Mouse (Mus musculus) Patski (cell line): ENCODE results near the gene Nexmif. TPM values are rescaled to one million over a fixed set of nuclear protein-coding genes. Genes with fewer than 3 reads are reported as not detected.
"Not testable (repeated sequence)": the region's sequence is repeated elsewhere in the genome, so short reads cannot be mapped to it uniquely, and the experiment has no call there.

Experiments used
- ATAC-seq: fragments of 100-300 bp; one replicate; pipeline ENCODE4 v1.8.0; 2021
- CTCF ChIA-PET: fragments of 350-600 bp; sonication (Branson Sonifier 250); formaldehyde crosslinking; loops from one replicate; lab custom pipeline; 2022; ENCODE audit warnings: inconsistent platforms; lab: Charles Lee
- POLR2A ChIA-PET: fragments of 350-600 bp; sonication (Branson Sonifier 250); formaldehyde crosslinking; loops from one replicate; lab custom pipeline; 2022; ENCODE audit warnings: antibody characterized with exemption, inconsistent platforms; lab: Charles Lee
- DNase-seq: peaks from one replicate; pipeline ENCODE4 v3.0.0-alpha.2; 2011; ENCODE audit warnings: low read depth, low spot score
- H3K27me3 ChIP-seq: fragments of 371-371 bp; one replicate; pipeline ENCODE4 v1.5.1; 2021
- CTCF ChIP-seq: fragments of 100-300 bp; IDR thresholded peaks from one replicate; pipeline ENCODE4 v1.5.1; 2021
- in situ Hi-C: fragments of 300-500 bp; cut with MboI; formaldehyde crosslinking; loops from 3 replicates; pipeline ENCODE4 v1.11.1; 2018; ENCODE audit warnings: low pct_unique_long_range_greater_than_20kb, mixed read lengths
- polyA plus RNA-seq: library from polyadenylated mRNA; unstranded; gene quantifications from one replicate; pipeline ENCODE4 v1.2.3, GENCODE M21; 2021

Gene Nexmif
- polyA plus RNA-seq = not detected

DNA sequence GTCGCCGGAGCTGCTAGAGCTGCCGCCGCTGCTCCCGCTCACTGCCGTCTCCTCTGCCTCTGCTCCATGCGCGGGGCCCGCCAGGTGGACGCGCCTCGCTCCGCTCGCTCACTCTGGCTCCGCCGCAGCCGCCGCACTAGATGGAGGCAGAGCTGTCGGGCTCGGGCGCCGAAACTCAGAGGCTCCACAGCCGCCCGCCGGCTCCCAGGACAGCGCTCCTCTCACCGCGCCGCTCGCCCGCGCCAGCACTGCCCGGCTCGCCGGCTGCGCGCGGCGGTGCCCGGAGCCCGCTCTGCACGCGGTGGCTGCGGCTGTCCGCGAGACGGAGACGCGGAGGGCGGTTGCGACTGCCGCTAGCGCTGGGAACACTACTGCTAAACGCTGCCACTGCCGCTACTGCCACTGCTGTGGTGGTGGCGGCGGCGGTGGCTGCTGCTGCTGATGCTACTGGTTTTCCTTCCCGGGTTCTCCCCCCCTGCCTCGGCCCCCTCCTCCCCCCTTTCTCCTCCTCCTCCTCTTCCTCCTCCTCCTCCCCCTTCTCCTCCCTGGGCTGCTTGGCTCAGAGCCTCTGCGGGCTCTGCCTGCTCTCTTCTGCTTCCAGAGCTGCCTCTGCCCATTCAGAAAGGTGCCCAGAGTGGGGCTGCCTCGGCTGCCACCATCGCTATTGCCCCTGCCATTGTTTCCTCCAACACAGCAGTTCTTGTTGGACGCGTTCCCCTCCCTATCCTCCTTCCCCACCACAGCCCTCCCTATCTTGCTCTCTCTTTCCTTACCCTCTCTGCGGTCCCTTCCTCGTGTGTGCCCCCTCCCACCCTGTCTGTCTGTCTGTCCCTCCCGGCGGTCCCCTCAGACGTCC is at the start of gene Nexmif:
Gene Nexmif (minus strand): TSS at position 450 of the 856 bp plus-strand sequence.
- ATAC-seq (peak; percentile 40), DNase-seq (no peak)
- peaks cover 58% of the 10 kb centered on the region for H3K27me3 ChIP-seq
- no peak for TF ChIP-seq CTCF
- POLR2A ChIA-PET = interaction anchor here (0.6 kb wide), 1 partner anchor 191 kb away, joined by 3 read pairs; no protein-coding TSS in a partner anchor
- CTCF ChIA-PET = no interaction called here
- in situ Hi-C loops = no loop called here

DNA sequence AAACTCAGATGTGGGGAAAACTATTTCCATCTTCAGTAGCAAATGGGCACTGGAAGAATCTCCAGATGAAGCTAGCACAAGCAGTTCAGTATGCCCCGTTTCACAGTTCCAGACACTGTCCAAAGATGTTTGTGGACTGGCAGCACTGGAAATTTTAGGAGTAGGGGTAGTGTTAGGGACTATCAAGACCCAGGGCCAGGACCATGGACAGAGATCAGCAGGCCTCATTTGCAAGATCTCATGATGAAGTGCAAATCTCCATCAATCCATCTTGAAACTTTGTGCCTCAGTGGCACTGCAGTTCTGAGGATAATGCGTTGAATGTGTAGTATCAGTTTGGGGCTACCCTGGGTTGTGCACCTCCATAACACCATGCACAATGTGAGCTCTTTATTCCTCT is 7.7 kb upstream of the Nexmif start:
- POLR2A ChIA-PET = no interaction called here
- H3K27me3 ChIP-seq = peaks cover 52% of the 10 kb centered on the region
- DNase-seq (no peak), ATAC-seq (no peak)
- TF ChIP-seq CTCF = no peak
- CTCF ChIA-PET = interaction anchor here (1.4 kb wide), 1 partner anchor 9 kb away, joined by 3 read pairs; no protein-coding TSS in a partner anchor
- in situ Hi-C loops = no loop called here

DNA sequence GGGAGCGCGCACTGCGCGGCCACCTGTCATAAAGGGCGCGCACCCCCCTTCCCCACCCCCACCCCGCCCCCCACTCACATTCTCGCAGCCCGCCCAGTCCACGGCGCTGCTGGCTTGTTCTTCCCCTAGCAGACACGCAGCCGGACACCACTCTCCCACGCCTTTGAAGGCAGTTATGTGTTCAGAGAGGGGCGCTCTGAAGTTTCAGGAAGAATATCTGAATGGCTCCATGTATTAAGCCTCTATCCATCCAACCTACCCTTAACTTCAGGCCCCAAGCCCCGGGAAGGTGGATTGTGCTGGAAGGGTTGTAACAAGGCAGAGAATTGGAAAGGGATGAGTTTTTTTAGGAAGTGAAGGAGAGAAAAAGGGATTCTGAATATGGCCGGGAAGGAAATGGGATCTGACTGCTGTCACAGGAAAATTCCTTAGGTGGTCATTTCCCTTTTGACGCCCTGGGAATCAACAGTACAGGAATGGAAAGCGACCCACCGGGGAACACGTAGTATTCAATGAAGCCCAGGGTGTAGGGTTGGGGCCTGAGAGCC is 681 bp upstream of the Nexmif start:
- DNase-seq (no peak), ATAC-seq (no peak)
- POLR2A ChIA-PET = no interaction called here
- H3K27me3 ChIP-seq = peaks cover 58% of the 10 kb centered on the region
- no peak for TF ChIP-seq CTCF
- in situ Hi-C loops = no loop called here
- CTCF ChIA-PET = no interaction called here

DNA sequence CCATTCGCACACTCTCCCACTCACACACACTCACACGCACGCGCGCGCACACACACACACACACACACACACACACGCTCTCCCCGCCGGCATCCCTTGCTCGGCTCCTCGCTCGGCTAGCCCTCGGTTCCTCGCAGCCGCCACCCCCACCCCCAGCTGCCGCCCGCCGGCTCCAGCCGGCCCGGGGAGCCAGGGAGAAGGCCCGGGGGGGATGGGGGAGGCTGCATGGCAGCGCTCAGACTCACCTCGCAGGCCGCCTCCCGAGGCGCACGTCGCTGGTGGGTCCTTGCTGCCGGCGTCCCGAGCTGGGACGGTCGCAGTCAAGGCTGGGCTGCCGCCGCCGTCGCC is 623 bp downstream of the Nexmif start:
- in situ Hi-C loops = no loop called here
- POLR2A ChIA-PET = interaction anchor here (0.6 kb wide), 1 partner anchor 192 kb away, joined by 3 read pairs; no protein-coding TSS in a partner anchor
- peaks cover 58% of the 10 kb centered on the region for H3K27me3 ChIP-seq
- ATAC-seq (no peak), DNase-seq (no peak)
- CTCF ChIA-PET = no interaction called here
- TF ChIP-seq CTCF = no peak

DNA sequence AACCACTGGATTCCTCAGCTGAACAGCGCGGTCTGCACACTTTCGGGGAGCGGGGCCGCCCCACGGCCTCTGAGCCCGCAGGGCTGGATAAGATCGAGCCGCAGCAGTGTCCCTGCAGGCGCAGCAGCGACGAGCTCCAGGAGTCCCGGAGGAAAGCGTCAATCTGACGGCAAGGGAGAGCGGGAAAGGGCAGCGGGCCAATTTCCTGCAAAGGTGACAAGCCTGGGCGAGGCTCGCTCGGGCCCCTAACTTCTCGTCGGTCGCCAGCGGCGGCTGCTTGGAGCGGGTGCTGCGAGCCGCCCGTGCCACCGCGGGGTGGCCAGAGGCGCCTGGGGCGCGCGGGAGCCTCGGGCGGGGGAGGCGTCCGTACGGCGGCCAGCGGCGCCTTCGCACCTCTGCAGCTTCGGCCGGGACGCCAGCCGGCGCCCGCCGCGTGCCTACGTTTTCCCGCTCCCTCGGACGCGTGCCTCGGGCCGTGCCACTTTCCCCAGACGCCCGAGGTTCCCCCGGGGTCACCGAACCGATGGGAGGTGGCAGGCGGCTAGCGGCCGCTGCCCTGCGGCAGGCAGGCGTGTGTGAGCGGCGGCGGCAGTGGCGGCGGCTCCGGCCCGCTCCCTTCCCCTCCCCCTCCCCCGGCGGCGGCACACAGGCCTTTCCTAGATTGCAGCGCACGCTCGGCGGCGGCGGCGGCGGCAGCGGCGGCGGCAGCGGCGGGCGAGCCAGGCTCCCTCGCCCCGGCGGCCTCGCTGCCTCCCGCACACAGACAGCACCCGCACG is 1.2 kb downstream of the Nexmif start:
- no peak for DNase-seq
- ChIA-PET POLR2A (interaction anchor here (0.6 kb wide), 1 partner anchor 210 kb away, joined by 7 read pairs; no protein-coding TSS in a partner anchor), CTCF (no interaction called here)
- TF ChIP-seq CTCF = no peak
- peak; percentile 17 for ATAC-seq
- peaks cover 62% of the 10 kb centered on the region for H3K27me3 ChIP-seq
- in situ Hi-C loops = no loop called here

DNA sequence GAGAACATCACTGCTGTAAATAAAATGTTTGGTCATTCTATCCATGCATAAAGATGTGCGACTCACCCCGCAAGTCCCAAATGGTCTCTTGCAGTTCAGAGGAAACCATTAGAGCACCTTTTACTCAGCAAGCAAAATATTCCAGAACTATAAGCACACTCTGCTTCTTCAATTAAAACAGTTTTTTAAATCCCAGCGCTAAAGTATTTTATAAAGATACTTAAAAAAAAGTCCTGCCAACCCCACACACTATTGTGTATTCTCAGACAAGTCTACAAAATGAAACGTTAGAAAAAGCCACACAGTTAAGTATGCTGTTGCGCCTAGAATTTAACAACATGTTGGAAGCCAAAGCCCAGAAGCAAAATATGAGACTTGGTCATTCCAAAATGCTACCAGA is 1.9 kb downstream of the Nexmif start:
- ATAC-seq = no peak
- no peak for TF ChIP-seq CTCF

DNA sequence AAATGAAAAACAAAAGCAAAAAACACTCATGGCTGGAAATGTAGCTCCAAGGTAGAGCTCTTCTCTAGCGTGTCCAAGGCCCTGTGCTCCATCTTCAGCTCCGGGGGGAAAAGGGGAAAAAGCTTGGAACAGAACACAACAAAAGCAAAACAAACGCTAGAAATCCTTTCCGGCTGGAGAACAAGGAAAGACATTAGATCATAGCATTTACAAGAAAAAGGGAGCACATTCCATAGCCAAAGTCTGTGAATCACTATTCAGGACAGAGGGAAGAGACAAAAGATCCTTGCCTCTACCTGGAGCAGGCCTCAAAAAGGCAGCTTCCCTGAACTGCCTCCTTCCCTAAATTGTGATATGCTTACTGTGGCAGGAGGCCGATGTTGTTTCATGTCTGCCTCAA is 4.4 kb downstream of the Nexmif start:
- peaks cover 61% of the 10 kb centered on the region for H3K27me3 ChIP-seq
- ATAC-seq = no peak

More for the DNA sequence above, 1.9 kb downstream of the Nexmif start:
- in situ Hi-C loops = no loop called here
- peaks cover 63% of the 10 kb centered on the region for H3K27me3 ChIP-seq
- POLR2A ChIA-PET = interaction anchor here (0.6 kb wide), 1 partner anchor 211 kb away, joined by 7 read pairs; no protein-coding TSS in a partner anchor
- DNase-seq = no peak
- CTCF ChIA-PET = no interaction called here

DNA sequence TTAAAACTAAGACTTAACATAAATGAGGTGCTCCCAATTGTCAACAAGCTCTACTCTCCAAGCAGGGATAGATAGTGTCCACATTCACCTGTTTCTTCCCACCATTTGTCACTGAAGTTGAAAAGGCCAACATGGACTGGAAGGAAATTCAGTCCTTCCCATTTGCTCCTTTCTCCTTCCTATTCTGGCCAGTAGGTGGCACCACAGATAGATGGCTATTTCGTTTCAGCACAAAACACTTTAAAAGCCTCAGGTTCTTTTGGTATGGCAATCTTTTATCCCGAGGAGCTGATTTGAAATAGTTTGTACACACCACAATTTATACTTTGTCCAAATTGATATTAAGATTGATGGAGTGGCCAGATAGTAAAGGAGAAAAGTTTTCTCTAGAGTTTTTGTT is 21.7 kb downstream of the Nexmif start:
- DNase-seq (no peak), ATAC-seq (no peak)
- ChIA-PET POLR2A (interaction anchor here (0.6 kb wide), 1 partner anchor 146 kb away, joined by 6 read pairs; no protein-coding TSS in a partner anchor), CTCF (interaction anchor here (0.7 to 1.4 kb wide), 5 partner anchors 9 to 860 kb away, joined by 3 to 5 read pairs (median 4); no protein-coding TSS in a partner anchor)
- peak; percentile 78 for TF ChIP-seq CTCF
- in situ Hi-C loops = loop anchor here (10.0 kb wide), 1 partner anchor 566 kb away; no protein-coding TSS in a partner anchor
- H3K27me3 ChIP-seq = peaks cover 56% of the 10 kb centered on the region

More for the DNA sequence above, 4.4 kb downstream of the Nexmif start:
- no peak for DNase-seq
- in situ Hi-C loops = no loop called here
- TF ChIP-seq CTCF = no peak
- CTCF ChIA-PET = interaction anchor here (0.7 kb wide), 1 partner anchor 17 kb away, joined by 3 read pairs; no protein-coding TSS in a partner anchor
- POLR2A ChIA-PET = no interaction called here

DNA sequence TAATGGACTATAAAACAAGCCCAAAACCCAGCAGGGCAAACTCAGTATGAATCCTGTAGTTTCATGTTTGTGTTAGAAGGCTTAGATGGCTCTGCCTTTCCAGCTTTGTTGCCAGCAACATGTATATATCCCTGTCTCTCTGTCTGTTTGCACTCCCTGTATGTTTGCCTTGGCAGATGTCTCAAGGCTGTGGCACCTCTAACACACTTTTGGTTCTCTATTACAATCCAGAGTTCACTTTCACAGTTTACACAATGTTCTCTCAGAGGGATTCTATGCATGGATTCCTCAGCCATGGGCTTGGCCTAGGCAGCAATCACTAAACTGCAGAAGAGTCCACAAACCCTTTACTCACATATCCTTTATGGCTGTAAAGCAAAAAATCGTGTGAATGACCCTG is 50.9 kb downstream of the Nexmif start:
- POLR2A ChIA-PET = no interaction called here
- in situ Hi-C loops = no loop called here

DNA sequence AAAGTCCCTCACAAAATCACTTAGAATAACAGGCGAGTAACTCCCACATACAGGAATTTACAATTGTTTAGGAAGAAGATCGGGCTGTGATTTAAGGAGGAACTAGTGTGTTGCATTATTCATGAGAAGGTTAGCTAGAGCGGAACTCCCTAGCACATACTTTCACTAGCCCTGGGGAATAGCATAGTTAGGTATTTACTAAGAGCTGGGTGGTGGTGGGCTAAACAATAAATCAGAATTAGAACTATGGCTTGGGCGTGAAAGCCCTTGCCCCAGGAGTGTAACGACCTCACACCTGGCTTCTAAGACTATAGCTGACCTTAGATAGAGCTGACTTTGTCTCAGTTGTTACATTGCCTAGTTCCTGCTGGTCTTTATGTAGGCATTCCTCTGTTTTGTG is 85.7 kb downstream of the Nexmif start:
- in situ Hi-C loops, POLR2A ChIA-PET, ATAC-seq, DNase-seq, CTCF ChIA-PET: not testable (repeated sequence)
- H3K27me3 ChIP-seq = peaks cover 59% of the 10 kb centered on the region

More for the DNA sequence above, 50.9 kb downstream of the Nexmif start:
- ATAC-seq (no peak), DNase-seq (no peak)
- CTCF ChIA-PET = no interaction called here
- TF ChIP-seq CTCF = no peak
- peaks cover 80% of the 10 kb centered on the region for H3K27me3 ChIP-seq
